Mouse (Mus musculus) kidney, embryonic 16.5 days (tissue): ENCODE results near the gene Gm20388. TPM values are rescaled to one million over a fixed set of nuclear protein-coding genes. Genes with fewer than 3 reads are reported as not detected.

Experiments
- ATAC-seq: fragments of 200-750 bp; cut with Nextera tagmentation; 2 replicates; pipeline ENCODE4 v1.8.0; 2017; ENCODE audit warnings: moderate TSS enrichment; ENCODE audit not compliant: low FRiP score, low TSS enrichment
- H3K27ac ChIP-seq: fragments of 300-500 bp; sonication (generic); 2 replicates; pipeline ENCODE4 v1.5.1; 2014; ENCODE audit warnings: low read length
- H3K27me3 ChIP-seq: fragments of 300-500 bp; sonication (generic); 2 replicates; pipeline ENCODE4 v1.6.1; 2014; ENCODE audit warnings: low read length, control low read depth, mixed read lengths; ENCODE audit not compliant: insufficient read depth
- H3K36me3 ChIP-seq: fragments of 300-500 bp; sonication (generic); 2 replicates; pipeline ENCODE4 v1.6.1; 2014; ENCODE audit warnings: low read length, control low read depth, mixed read lengths; ENCODE audit not compliant: insufficient read depth
- H3K4me1 ChIP-seq: fragments of 300-500 bp; sonication (generic); 2 replicates; pipeline ENCODE4 v1.6.1; 2014; ENCODE audit warnings: low read length, control low read depth, mixed read lengths; ENCODE audit not compliant: insufficient read depth
- H3K4me2 ChIP-seq: fragments of 300-500 bp; sonication (generic); replicated peaks from 2 replicates; pipeline ENCODE4 v1.6.1; 2014; ENCODE audit warnings: low read depth, low read length
- H3K4me3 ChIP-seq: fragments of 300-500 bp; sonication (generic); 2 replicates; pipeline ENCODE4 v1.5.1; 2014; ENCODE audit warnings: mild to moderate bottlenecking, low read length
- H3K9ac ChIP-seq: fragments of 300-500 bp; sonication (generic); replicated peaks from 2 replicates; pipeline ENCODE4 v1.6.1; 2014; ENCODE audit warnings: low read length
- H3K9me3 ChIP-seq: fragments of 300-500 bp; sonication (generic); 2 replicates; pipeline ENCODE4 v1.6.1; 2016; ENCODE audit warnings: low read length, control low read depth
- WGBS: fragments of 180-500 bp; shearing (Covaris S2); extraction: QIAGEN DNeasy Blood & Tissue Kit; methylation state at CpG from one replicate; pipeline ENCODE4 v1.1.7; 2014; 5-methylcytosine and 5-hydroxymethylcytosine counted together
- polyA plus RNA-seq: library from polyadenylated mRNA; unstranded; fragments of >200 nt; fragmentation: Nextera tagmentation; extraction: Ambion mirVana; gene quantifications from 2 replicates; pipeline ENCODE4 v1.2.1, GENCODE M21; 2015

The Gm20388 gene
- polyA plus RNA-seq, 1 experiment from 2014 or later, result 7.7 TPM

DNA sequence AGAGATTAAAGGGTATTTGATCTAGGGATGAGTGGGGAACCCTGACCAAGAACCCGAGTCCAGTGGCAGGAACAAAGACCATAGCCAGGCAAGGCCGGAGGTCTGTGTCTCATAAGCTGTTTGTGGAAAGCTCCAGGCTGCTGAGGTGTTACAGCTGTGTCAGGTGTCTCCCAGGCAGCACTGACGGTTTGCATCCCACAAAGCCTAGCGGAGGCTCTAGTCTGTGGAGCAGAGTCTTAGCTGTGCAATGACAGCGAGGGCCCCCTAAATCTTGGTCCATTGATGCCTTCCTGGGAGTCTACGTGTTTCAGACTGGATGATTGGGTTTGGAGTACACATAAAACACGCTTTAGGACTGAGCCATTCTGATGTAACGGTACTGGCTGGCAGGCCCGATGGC is 3491.3 kb downstream of the Gm20388 start:
- no peak for ATAC-seq
- H3K9me3 ChIP-seq, result no peaks in the 10 kb centered on the region
- 89% methylated on average over 9 of the region's 9 CpGs for WGBS
- no peak overlapping the region for H3K4me3 ChIP-seq
- H3K36me3 ChIP-seq, result peaks cover 51% of the 10 kb centered on the region
- H3K9ac ChIP-seq, result no peak overlapping the region
- H3K4me1 ChIP-seq, result no peaks in the 10 kb centered on the region
- no peaks in the 10 kb centered on the region for H3K27me3 ChIP-seq
- H3K4me2 ChIP-seq, result no peak overlapping the region
- no peak overlapping the region for H3K27ac ChIP-seq

GRCm38 (mm10) chr8:123402730-123403326 is 3492.2 kb downstream of the Gm20388 start:
- Histone ChIP-seq H3K9me3 (no peaks in the 10 kb centered on the region), H3K36me3 (peaks cover 42% of the 10 kb centered on the region), H3K4me2 (no peak overlapping the region), H3K9ac (no peak overlapping the region), H3K4me3 (no peak overlapping the region), H3K27me3 (peaks cover 1% of the 10 kb centered on the region; the same call in 1 of the 2 replicates), H3K4me1 (no peaks in the 10 kb centered on the region), H3K27ac (no peak overlapping the region)
- no peak for ATAC-seq
- 84% methylated on average over 9 of the region's 9 CpGs for WGBS

DNA sequence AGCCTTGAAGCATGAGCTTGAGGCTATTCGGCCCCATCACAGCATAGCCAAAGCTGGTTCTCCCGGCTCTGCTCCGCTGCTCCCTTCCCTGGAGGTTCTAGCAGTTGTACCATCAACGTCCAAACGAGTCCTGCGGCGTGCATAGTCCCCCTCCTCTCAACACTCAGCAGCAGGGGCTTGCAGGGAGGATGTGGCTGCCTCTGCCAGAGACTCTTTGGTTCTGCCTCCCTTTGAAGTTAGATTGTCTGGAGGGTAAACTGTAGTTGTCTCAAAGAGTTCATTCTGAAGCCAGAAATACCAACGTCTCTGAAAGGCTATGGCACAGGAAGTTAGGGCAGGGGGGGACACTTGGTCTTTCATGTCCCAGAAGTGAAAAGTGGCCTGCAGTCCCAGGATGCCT is 3493.9 kb downstream of the Gm20388 start:
- Histone ChIP-seq H3K4me1 (no peaks in the 10 kb centered on the region), H3K4me2 (no peak overlapping the region)

DNA sequence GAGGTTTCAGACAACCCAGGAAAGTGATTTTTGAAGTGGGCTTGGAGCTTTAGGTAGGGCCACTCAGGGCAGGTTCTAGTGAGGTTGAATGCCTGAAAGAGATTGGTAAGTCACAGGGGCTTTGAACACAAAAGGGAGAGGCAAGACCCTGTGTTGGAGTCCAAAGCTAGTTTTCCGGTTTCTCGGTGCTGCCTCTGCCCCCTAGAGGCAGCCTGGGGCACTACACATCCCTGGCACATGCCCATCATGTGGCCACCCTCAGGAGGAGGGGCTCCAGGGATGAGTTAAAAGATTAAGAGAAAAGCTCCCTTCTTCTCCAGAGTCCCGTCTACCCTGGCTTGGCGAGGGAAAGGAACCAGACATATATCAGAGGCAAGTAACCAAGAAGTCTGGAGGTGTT is 3496.1 kb downstream of the Gm20388 start, which contains the start of gene Mc1r:
TSS of gene Mc1r (plus strand) at position 322 of the 400 bp plus-strand sequence.
- peaks cover 18% of the 10 kb centered on the region for H3K4me1 ChIP-seq
- peaks cover 31% of the 10 kb centered on the region for H3K27me3 ChIP-seq
- 11% methylated on average over 4 of the region's 4 CpGs for WGBS
- H3K36me3 ChIP-seq, result peaks cover 12% of the 10 kb centered on the region
- no peak within 1 kb of the TSS for H3K27ac ChIP-seq
- no peak within 1 kb of the TSS for H3K4me3 ChIP-seq
- no peak within 1 kb of the TSS for H3K4me2 ChIP-seq
- H3K9ac ChIP-seq, result no peak within 1 kb of the TSS
- no peaks in the 10 kb centered on the region for H3K9me3 ChIP-seq
- ATAC-seq, result no peak

More for the DNA sequence above, 3493.9 kb downstream of the Gm20388 start:
- peaks cover 25% of the 10 kb centered on the region for H3K36me3 ChIP-seq
- 26% methylated on average over 8 of the region's 8 CpGs for whole genome bisulfite sequencing
- no peak for ATAC-seq
- H3K9ac ChIP-seq, result no peak overlapping the region
- H3K27ac ChIP-seq, result no peak overlapping the region
- no peak overlapping the region for H3K4me3 ChIP-seq
- peaks cover 9% of the 10 kb centered on the region; the same call in 1 of the 2 replicates for H3K27me3 ChIP-seq
- no peaks in the 10 kb centered on the region for H3K9me3 ChIP-seq

- H3K4me1 ChIP-seq, result peaks cover 18% of the 10 kb centered on the region
- H3K27ac ChIP-seq, result no peak overlapping the region
- H3K9ac ChIP-seq, result no peak overlapping the region
- no peak overlapping the region for H3K4me3 ChIP-seq
- WGBS, result 91% methylated on average over 13 of the region's 13 CpGs
- peaks cover 8% of the 10 kb centered on the region for H3K36me3 ChIP-seq
- no peak overlapping the region for H3K4me2 ChIP-seq
- H3K9me3 ChIP-seq, result no peaks in the 10 kb centered on the region
- no peak for ATAC-seq
- peaks cover 40% of the 10 kb centered on the region for H3K27me3 ChIP-seq
These were observed 3497.0 kb downstream of the Gm20388 start for GRCm38 (mm10) chr8:123407612-123408011.

DNA sequence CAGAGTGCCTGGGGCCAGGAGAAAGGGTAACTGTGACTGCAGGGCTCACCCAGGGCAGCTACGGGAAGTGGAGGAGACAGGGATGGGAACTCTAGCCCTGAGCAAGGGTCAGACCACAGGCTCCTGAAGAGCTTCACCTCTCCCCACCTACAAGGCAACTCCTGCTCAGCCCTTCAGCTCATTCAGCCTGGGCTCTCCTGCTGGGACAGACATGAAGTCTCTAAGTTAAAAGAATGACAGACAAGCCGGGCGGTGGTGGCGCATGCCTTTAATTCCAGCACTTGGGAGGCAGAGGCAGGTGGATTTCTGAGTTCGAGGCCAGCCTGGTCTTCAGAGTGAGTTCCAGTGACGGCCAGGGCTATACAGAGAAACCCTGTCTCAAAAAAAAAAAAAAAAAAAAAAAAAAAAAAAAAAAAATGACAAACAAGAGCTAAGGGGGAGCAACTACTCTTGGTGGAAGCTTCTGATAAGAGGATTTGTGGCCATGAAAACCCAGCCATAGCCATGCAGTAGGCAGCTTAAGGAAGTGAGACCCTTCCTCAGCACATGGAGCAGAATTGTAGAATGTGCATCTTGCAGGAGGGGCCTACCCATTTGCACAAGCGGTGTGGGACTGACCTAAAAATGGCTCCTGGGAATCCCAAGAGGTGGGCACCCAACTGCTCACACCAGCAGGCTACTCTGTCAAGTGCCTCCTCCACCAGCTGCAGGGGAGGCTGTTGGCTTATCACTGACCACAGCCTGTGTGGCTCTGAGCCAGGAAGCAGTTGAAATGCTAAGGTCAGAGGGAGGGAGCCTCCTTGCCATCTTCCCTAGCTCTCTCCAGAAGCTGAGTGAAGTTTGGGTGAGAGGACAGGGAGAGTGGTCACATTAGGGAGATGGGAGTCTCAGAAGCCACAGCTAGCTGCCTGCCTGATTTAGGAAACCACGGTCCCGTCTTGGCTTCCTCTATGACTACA is 3498.2 kb downstream of the Gm20388 start:
- Histone ChIP-seq H3K36me3 (no peaks in the 10 kb centered on the region), H3K27me3 (peaks cover 52% of the 10 kb centered on the region), H3K4me1 (peaks cover 18% of the 10 kb centered on the region), H3K4me3 (no peak overlapping the region), H3K9me3 (no peaks in the 10 kb centered on the region), H3K27ac (no peak overlapping the region), H3K9ac (no peak overlapping the region), H3K4me2 (no peak overlapping the region)
- ATAC-seq, result no peak
- 72% methylated on average over 9 of the region's 9 CpGs for WGBS

DNA sequence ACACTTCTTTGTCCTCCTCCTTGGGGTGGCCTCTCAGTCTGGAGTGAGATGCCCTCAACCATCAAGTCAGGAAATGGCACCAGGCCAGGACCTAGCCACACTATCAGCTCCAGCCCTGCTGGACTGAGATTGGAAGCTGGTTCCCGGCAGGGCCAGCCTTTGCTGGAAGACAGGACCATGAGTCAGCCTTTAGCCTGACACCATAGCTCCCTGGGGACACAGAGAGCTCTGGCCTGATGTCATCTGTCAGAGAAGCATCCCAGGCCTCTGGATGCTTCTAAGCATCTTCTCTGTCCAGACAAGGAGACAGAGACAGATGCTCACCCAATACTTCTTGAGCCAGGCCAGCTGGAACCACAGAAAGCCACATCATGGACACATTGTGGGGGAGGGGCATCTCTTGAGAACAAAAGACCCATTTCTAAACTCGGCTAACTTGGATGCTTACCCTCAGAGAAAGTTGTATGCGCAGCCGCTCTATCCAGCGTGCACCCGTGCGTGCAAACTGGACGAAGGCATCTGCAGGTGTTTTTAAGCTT is 3499.5 kb downstream of the Gm20388 start:
- Histone ChIP-seq H3K4me2 (no peak overlapping the region), H3K27me3 (peaks cover 56% of the 10 kb centered on the region), H3K27ac (no peak overlapping the region), H3K4me1 (peaks cover 18% of the 10 kb centered on the region), H3K9me3 (no peaks in the 10 kb centered on the region), H3K4me3 (no peak overlapping the region), H3K9ac (no peak overlapping the region), H3K36me3 (no peaks in the 10 kb centered on the region)
- 54% methylated on average over 8 of the region's 8 CpGs for WGBS
- 0 out of 2 replicates have a peak, but pooled peaks have one; percentile 9 for ATAC-seq

DNA sequence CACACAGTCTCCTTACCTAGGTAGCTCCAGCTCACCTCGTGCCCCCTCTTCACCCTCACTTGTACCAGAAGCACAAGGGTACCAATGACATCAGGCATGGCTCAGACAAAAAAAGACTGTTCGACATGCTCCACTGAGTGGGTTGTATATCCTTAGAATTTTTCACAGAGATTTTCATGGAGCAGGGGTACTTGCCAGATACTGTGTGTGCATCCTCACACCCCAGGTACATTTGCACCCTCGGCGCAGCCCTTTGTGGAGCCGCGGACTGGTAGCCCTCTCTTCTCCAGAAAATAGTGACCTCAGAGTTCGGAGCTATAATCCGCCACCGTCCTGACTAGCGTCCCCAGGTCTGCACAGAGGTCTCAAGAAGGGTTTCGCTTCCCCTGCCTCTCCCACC is 3500.1 kb downstream of the Gm20388 start:
- no peak for ATAC-seq
- H3K4me2 ChIP-seq, result peak overlapping the region; percentile 53
- no peak overlapping the region; the same call in 1 of the 2 replicates for H3K9ac ChIP-seq
- no peak overlapping the region for H3K27ac ChIP-seq
- no peaks in the 10 kb centered on the region for H3K9me3 ChIP-seq
- H3K4me3 ChIP-seq, result peak overlapping the region; percentile 38
- H3K36me3 ChIP-seq, result no peaks in the 10 kb centered on the region
- H3K27me3 ChIP-seq, result peaks cover 56% of the 10 kb centered on the region
- H3K4me1 ChIP-seq, result peaks cover 18% of the 10 kb centered on the region
- 10% methylated on average over 11 of the region's 11 CpGs for WGBS

DNA sequence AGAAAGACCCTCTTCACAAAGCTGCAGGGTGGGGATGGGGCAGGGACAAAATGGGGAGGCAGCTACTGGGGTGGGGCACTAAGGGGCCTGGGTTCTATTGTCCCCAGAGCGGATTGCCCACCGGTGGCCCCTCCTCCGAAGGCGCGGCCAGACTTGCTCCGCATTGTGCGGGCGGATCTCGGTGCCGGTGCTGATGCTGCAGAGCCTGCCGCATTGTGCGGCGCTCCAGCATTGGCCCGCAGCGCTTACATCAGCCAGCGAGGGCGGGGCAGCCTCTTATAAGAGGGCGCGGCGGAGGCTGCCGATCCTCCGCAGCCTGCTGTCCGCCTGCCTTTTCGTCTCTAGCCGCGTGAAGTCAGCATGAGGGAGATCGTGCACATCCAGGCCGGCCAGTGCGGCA is 3500.6 kb downstream of the Gm20388 start, which contains the start of gene Tubb3:
TSS of gene Tubb3 (plus strand) at position 179 of the 400 bp plus-strand sequence.
- Histone ChIP-seq H3K27me3 (peaks cover 56% of the 10 kb centered on the region), H3K4me3 (peak within 1 kb of the TSS; percentile 38)

More for the DNA sequence above, 3500.6 kb downstream of the Gm20388 start, which contains the start of gene Tubb3:
- H3K36me3 ChIP-seq, result no peaks in the 10 kb centered on the region
- H3K27ac ChIP-seq, result no peak within 1 kb of the TSS
- H3K4me2 ChIP-seq, result peak within 1 kb of the TSS; percentile 53
- no peak within 1 kb of the TSS; the same call in 1 of the 2 replicates for H3K9ac ChIP-seq
- ATAC-seq, result peak; percentile 77
- peaks cover 18% of the 10 kb centered on the region for H3K4me1 ChIP-seq
- WGBS, result under 1% methylated on average over 29 of the region's 29 CpGs
- H3K9me3 ChIP-seq, result no peaks in the 10 kb centered on the region
